Mouse (Mus musculus): Measurements from ENCODE around the gene Rad9a.

GRCm38 (mm10) chr19:4232651-4233050 is 31.2 kb upstream of the Rad9a start:
- TF ChIP-seq CTCF (IDR thresholded peaks at IDR 0.05), result no peak
- TF ChIP-seq EP300 (IDR thresholded peaks at IDR 0.05), result no peak

Measured in lung, postnatal 0 days (tissue).